Mouse (Mus musculus): ENCODE results near the gene Oxnad1.

- no peak for TF ChIP-seq CTCF (IDR thresholded peaks at IDR 0.05; ENCODE audit: insufficient read depth, low read length)
- TF ChIP-seq POLR2A (IDR thresholded peaks at IDR 0.05; ENCODE audit: borderline replicate concordance, extremely low read depth, low read depth, low read length), result no peak
Observed at GRCm38 (mm10) chr14:32141723-32142122, 56.5 kb downstream of the Oxnad1 start, which contains the start of gene Msmb.
